Mouse (Mus musculus): ENCODE measurements around the gene Adat3.
"Not testable (repeated sequence)": the region's sequence is repeated elsewhere in the genome, so short reads cannot be mapped to it uniquely, and the experiment has no call there.

The Adat3 gene

DNA sequence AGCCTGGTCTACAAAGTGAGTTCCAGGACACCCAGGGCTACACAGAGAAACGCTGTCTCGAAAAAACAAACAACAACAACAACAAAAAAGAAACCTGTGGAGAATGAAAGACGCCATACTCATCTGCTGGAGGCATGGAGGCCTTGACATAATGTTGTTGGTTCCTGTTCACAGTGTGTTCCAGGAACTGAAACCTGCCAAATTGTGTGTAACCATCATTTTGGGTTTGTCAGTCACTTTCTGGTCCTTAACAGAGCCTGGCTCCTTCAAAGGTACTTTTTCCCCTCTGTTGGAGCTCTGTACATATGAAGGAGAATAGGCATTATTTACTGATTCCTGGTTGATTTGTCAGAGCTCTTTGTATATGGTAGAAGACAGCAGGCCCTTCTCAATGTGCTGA, 9.2 kb downstream of the Adat3 start:
- DNase-seq, result no peak

DNA sequence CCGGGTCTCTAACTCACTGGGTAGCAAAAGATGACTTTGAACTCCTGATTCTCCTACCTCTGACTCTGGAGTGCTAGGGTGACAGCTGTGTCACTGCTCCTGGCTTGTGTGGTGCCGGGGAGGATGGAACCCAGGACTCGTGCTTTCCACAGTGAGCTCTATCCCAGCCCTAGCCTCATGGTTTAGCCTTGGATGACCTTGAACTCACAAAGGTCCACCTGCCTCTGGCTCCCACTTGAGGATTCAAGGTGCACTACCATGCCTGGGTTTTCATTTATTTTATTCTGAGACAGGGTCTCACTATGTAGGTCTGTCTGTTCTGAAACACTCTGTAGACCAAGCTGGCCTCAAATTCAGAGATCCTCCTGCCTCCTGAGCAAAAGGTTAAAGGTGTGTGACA, 11.1 kb downstream of the Adat3 start:
- no peak for DNase-seq

DNA sequence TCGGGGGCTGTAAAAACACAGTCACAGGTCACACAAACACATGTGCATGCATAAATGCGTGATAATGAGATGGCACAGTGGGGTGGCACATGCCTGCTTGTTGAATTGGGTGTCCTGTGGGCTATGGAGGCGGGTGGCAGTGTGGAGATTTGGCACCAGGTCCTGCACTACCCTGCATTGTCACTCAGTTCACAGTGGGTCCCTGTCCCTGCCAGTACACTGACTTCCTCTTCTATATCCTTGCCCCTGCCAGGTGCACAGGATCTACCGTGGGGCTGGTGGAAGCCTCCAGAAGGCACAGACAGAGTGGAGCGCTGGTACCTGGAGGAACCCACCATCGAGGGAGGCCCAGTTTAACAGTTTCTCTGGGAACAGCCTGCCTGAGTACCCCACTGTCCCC, 11.7 kb downstream of the Adat3 start:
- no peak for DNase-seq

DNA sequence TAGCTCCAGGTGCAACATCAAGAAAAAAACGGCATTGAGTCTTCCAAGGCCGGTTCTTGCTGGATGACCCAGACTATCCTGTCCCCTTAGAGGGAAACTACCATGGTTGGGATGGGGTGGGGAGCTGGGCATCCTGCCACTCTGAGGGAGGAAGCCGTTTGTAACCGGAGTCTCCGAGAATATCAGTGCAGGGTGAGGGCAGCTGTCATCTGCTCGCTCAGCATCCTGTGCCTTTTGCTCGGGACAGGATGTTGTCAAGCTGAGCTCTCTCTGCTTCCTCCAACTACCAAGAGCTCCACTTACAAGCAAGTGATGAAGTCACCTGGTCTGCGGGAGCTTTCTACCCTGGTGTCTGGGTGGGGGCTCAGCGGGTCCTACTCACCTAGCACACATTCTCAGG, 15.5 kb downstream of the Adat3 start:
- DNase-seq, result peak; percentile 8

DNA sequence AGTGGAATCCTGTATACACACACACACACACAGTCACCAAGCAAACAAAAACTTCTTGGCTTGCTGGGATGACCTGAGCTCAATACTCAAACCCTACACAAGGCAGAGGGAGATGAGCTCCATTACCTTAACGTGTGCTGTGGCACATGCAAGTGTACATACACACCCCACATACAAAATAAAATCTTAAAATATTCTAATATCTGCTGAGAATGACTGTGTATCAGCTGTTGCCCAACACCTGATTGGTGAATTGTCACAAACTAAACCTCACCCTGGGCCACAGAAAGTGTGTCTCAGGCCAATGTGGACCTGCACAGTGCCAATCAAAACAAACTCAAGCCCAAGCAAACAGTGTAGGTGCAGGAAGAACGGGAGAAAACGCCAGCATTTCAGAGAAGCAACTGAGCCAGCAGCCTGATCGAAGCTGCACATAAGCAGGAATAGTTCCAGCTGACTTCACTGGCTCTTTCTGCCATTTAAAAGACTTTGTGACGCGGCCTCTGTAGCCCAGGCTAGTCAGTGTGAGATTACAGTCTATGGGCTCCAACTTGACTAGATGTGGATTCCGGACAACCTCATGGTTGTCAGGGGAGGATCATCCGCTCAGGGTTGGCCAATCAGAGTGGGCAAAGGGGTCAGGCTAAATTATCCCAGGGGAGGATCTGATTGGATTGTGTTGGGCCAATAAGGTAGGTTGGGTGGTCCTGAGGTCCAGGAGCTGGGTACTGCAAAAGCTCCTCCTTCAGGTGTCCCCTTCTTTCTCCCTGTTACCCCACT, 17.0 kb downstream of the Adat3 start:
- DNase-seq, result peak; percentile 29

DNA sequence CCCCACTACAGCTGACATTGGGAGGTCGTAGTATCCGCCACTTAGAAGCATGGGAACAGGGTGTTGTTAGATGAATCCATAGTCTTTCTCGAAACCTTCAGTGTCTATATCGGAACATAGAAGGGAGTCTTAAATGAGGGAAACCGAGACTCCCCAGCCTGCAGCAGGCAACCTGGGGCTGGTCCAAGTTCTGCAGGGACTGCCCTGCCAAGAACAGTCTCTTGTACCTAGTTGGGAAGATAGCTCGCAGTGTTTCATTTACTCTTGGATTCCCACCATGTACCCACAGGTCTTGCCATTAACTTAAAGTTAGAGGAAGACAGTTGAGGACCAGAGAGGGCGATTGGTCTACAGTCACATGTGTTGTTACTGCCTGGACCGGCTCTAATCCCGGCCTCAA, 17.7 kb downstream of the Adat3 start:
- no peak for DNase-seq

DNA sequence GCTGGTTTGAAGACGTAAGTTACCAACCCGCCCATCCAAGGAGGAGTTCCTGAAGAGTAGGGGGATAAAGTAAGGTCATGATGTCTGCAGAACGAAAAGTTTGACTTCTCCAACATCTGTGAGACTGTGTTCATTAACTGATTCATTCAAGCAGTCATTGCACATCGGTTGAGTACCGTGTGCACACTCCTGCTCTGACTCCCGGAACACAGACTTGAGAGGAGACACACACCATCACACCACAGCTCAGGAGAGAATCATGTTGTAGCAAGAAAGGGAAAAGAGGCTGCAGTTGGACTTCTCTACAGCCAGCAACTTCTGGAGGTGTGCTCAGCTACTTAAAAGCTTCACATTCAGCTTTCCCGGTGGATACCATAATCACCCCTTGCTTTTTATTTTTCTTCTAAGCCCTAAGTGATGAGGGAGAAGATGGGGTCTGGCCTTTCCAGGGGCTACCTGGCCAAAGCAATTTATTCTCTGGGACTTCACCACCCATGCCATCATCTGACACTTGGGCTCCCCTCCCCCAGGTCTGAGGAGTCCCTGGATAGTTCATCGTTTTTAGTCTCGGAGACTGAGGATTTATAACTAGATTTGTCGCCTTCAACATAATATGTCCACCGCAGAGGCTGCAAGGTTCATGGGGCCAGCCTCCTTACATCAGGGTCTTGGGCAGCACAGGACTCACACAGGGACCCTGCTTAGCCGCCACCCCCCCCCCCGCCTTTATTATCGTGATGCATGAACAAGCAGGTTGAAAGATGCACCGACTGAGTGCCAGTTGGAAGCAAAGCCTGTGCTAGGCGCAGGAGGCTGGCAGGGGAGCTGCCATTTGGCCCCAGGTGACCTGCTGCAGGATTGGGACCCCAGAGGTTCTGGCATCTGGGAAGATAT, 18.4 kb downstream of the Adat3 start:
- DNase-seq, result peak; percentile 20

DNA sequence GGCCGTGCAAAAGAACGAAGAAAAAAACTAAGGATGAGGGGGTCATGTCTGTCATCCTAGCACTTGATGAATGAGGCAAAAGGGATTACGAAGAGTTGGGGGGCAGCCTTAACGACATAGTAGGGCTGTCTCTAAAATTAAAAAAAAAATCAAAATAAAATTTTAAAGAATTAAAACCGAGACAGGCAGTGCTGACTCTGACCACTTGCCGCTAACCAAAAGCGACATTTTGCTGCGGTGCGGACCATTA, 18.9 kb downstream of the Adat3 start:
- DNase-seq, result no peak

DNA sequence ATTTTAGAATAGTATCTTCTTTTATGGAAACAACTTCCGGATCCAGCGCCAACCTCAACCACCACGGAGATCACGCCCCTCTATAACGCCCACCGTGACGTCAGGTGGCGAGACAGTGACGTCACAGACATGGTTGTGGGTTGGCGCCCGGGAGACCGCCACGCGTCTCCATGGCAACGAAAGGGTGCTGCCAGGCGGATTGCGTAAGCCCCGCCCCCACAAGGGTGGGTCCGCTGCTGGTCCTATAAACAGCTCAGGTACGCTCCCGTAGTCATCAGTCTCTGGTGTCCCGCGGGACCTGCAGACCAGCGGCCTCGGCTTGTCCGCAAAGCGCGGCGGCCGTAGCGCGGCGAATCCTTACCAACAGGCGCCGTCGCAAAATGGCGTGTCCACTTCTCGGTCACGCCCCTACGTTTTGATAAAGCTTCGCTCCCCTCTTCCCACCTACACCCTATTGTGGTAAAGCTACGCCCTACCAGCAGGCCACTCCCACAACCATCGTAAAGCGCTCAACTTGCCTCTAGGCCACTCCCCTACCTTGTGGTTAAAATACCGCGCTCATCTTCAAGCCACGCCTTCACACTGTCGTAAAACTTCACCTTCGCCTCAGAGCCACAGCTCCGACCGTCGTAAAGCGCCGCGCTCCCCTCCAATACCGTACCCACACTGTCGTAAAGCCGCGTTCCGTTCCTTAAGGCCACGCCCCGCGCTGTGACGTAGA, 19.4 kb downstream of the Adat3 start:
- peak; percentile 100 for DNase-seq

DNA sequence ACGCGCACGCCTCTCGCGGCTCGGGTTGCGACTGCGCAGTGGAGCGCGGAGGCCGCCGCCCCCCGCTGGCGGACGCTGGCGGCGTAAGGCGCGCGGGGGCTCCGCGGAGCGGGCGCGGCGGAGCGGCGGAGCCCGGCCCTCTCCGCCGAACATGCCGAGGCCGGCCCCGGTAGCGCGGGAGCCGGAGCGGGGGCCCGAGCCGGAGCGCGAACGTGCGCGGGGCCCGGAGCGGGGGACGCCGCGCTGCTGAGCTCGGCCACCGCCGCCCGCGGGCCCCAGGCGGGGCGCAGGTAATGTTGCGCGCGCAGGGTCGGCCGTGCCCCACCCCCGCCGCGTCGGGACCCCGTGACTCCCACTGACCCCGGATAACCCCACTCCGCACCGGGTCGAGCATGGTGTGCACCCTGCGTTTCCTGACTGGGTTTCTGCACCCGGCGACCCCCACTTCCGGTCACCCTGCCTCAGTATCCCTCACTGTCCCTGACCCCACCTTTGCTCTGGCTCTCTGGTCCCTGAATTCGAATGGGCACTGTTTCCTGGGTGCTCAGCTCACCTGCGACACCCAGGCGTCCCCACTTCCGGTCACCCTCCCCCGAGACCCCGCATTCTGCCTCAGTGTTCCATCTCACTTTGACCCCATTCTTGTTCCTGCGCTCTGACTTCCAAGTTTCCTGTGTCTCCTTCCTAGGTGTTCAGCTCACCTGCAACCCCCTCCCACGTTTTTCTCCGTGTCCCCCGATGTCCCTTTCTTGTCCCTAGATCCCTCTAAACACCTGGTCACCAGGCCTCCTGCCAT, 20.2 kb downstream of the Adat3 start, which contains the start of gene Csnk1g2:
Csnk1g2 (plus strand) TSS at position 178 of the 796 bp plus-strand sequence.
- DNase-seq, result no peak

DNA sequence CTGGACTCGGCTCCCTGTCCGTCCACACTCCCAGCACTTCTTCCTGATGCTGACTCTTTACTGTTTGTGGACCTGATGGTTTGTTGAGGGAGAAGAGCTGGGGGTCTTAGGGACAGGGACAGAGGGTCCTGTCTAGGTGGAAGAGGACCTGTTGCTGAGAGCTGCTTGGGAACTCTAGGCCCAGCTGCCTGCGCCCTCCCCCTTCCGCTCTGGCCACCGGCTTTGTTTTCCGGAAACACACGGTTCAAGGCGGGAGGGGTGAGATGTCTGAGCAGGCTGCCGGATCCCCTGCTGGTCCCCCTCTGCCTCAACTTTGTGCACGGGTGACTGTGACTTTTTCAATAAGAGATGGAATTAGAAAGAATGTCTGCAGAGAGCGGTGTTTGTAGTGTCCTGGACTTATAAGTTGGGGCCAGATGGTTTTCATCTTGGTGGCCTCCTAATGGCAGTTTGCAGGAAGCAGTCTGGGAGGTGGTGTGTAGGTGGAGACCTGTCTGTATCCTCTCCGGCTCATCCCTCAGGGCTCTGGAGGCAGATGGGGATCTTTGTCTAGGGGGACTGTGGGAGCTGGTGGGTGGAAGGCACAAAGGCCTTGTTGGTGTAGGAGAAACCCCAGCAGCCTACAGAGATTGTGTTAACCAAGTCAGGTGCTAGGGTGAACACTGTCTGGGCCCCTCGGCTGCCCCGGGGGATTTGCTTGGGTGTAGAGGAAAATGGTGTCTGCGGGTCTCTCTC, 20.9 kb downstream of the Adat3 start:
- DNase-seq, result peak; percentile 72

DNA sequence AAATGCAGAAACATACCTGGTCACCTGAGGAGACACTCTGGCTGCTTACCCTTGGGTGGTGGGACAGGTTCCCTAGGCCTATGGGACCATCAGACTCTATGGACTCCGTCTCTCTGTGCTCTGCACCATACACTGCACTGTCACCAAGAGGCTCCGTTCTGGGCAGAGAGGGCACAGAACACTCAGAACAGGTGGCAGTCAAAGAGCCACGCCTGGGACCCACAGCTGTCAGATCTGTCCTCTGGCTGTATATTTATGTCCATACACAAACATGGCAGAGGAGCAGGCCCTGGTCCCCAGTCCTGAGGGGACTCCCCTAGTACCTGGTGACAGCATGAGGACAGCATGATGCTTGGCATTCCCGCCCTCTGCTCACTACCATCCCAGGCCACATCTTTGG, 23.1 kb downstream of the Adat3 start:
- DNase-seq, result no peak

DNA sequence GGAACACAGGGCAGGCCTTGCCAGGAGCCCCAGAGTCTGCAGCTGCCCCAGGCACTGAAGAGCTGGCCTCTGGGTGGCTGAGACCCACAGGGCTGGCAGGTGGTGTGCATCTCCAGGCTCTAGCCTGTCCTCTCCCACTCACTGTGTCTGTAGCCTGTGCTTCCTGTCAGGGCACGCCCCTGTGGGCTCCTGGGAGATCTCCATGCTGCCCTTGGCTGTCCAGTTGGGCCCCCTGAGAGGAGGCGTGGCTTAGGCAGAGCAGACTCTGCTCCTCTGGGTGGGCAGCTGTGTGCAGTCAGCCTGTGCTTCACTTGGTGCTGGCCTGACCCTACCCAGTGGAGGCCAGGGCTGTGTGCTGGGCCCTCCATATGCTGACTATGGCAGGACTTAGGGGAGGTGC, 25.0 kb downstream of the Adat3 start:
- peak; percentile 40 for DNase-seq

DNA sequence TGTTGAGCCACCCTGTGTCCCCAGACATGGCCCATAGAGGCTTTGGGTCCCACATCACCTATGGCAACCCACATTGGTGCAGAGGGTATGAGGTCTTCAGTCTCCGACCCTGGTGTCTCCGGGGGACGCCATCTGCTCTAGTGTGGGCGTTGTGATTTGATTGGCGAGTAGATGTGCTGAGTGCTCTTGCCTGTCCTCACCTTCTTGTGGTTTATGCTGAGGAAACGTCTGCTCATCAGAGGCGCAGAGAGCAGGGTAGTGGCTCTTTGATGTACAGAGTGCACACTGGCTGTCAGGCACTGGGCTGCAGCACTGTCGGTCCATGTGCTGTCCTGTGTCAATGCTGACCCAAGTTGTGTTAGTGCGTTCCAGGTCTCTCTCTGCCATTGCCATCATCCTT, 26.2 kb downstream of the Adat3 start:
- no peak for DNase-seq

DNA sequence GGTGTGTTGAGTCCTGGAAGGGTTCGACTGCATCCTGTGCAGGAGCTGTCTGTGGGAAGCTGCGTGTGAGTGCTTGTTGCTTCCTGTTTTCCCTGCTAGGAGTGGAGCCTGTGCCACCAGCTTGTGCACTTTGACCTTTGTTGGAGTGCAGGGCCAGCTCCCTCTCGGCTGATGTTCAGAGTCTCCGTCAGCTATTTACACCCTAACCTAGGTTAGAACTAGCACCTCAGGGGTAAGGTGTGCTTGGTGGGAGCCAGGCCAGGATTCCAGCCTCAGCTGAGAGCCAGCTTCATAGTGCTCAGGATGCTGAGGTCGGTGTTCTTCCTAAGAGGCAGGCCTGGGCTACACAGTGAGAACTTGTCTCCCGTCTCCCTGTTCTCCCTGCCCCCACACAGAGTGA, 32.7 kb downstream of the Adat3 start:
- no peak for DNase-seq

DNA sequence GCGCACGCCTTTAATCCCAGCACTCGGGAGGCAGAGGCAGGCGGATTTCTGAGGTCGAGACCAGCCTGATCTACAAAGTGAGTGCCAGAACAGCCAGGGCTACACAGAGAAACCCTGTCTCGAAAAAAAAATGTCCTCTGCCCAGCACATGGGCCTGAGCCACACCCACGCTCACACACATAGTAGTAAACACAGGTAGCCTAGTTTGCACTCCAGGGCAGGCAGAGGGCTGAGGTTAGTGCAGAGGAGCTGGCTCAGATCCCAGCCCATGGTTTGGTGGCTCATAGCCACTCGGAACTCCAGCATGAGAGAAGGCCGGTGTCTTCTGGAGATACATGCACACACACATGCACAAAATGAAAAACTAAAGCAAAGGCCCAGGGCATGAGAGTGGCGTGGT, 44.3 kb downstream of the Adat3 start:
- DNase-seq, result no peak

DNA sequence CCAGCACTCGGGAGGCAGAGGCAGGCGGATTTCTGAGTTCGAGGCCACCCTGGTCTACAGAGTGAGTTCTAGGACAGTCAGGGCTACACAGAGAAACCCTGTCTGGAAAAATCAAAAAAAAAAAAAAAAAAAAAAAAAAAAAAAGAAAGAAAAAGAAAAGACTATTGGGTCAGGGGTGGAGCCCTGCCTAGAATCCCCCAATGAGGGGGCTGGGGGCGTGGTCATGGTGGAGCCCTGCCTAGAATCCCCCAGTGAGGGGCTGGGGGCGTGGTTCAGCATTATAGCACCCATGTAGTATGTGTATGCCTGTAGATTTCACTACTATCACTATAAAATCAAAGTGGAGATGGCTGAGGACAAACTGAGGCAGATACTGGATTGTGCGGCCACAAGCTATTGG, 47.2 kb downstream of the Adat3 start:
- DNase-seq, result not testable (repeated sequence)

DNA sequence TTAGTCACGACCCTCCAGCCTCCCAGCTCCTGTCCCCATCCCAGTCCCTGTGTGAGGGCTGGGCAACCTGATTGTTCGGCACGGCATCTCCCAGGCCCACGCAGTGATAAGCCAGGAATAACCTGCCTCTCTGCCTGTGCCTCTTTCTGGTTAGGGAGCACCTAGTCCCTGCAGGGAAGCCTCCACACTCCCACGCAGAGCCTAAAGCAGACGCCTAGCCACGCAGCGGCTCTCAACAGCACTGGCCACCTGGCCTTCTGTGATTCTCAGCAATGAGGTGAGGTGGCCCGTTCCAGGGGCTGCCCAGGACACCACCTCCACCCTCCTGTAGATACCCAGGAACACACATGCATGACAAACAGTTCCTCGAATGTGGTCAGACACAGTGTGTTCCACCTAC, 47.7 kb downstream of the Adat3 start:
- no peak for DNase-seq

DNA sequence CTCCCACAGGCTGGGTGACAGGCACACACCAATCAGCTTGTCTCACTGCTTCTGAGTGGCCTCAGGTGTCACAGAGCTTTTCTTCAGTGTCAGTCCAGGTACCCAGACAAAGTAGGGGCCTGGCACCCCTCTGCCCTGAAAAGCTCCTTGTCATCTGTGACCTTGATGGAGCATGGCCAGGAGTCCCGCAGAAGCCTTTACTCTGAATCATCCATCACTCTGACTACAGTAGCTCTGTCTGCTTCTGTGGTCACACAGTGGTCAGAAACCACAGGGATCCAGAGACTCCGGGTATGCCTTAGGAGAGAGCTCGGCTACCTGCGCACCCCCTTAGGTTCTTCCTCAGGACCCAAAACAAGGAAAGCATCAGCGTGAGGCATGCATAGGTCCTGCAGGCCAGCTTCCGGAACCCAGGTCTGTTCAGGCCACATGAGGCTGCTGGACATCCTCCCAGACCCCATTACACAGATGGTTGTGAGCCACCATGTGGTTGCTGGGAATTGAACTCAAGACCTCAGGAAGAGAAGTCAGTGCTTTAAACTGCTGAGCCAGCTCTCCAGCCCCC, 50.6 kb downstream of the Adat3 start:
- no peak for DNase-seq

DNA sequence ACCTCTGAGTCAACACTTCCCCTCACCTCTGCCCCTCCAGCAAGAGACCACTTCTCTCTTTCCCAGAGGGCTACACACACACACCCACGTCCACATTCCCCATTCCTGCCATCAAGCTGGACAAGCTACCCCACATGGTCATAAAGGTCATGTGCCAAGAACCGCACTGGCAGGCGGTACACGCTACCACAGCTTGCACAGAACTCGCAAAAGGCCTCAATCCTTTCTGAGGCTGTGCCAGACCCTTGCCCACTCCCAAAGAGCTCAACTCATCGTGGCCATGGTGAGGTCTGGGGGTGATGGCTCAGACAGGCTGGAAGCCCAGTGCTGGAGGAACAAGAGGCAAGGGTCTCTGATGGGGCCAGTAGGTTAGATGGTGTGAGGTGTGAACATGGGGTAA, 52.2 kb downstream of the Adat3 start:
- DNase-seq, result no peak

DNA sequence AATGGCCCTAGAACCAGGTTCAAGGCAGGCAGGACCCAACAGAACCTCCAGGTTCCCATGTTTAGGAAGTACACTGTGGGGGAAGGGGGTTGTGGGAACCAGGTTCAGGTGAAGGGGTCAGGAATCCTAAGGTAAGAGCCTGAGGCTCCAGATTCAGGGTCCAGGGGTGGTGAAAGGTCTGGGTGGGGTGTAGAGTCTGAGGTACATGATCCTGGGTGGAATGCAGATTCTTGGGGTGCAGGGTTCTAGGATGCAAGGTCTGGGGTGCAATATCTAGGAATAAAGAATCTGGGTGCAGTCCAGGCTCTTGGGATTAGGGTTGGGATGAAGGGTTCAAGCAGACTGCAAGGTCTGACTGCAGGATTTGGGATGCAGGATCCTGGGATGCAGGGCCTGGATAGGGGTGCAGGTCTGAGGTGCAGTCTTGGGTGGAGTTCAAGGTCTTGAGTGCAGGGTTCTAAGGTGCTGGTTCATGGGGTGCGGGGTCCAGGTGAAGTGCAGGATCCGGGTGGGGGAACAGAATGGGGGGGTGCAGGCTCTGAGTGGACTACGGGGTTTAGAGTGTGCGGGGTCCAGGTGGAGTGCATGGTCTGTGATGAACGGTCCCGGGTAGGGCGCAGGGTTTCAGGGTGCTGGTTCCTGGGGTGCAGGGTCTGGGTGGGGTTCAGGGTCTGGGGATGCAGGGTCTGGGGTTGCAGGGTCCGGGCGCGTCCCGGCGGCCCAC, 52.9 kb downstream of the Adat3 start:
- DNase-seq, result no peak

Measured in embryo, embryonic 11 days (tissue).